Mouse (Mus musculus): ENCODE measurements at regions not wholly inside any gene's neighbourhood (a gene's known extent, or its start where the extent isn't known, plus 50 kb on each side); places are given as distances from the start of the nearest gene placed in this dataset.
A peak's percentile ranks its signal among the peaks of the same experiment; 100 is the strongest.

DNA sequence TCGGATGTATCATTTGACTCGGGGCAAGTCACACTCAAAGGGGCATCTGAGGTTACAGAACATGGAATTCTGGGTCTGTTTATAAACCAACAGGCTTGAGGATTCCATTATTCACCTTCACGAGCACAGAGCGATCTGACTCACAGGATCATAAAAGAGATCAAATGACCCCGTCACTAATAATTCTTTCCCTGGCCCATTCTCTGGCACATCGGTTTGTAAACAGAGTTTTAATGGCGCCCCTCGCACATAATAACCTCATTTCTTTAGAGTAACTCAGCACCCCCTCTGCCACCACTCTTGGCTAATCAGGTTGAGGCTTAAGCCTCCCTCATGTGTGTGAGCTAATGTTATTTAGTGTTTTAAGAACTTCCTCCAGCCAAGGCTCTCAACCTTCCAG lies 183.3 kb upstream of the Tbx3 start:
- no peak for DNase-seq

DNA sequence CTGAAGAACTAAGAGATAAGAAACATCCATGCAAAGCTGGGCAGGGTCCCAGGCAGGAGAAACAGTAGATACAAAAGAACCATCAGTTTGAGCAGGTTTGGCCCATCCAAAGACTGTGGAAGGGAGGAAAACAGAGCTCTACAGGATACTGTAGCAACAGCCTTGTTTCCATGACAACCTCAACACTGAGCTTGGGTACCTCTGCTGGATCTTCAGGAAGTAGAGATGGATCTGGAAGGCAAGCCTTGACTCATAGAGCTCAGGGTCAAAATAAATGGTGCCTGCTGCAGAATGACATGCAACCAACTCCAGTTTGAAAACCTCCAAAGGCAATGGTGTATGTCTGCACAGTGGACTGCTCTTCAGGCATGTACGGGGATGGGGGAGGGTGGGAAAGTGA lies 173.0 kb upstream of the Tbx3 start:
- no peak for DNase-seq

DNA sequence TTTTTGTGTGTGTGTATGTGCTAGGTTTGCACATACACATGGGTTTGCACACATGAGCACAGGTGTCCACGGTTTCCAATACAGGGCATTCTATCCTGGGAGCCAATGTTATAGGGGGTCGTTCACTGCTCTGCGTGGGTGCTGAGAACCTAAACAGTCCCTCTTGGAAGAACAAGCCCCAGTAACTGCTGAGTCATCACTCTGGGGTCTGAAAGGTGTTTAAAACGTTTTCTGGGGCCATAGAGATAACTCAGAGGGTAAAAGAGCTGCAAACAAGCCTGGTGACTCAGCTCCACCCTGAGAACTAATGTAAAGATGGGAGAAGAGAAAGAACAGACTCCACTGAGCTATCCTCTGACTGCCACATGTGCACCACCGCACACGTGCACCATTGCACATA lies 172.0 kb upstream of the Tbx3 start:
- no peak for DNase-seq

DNA sequence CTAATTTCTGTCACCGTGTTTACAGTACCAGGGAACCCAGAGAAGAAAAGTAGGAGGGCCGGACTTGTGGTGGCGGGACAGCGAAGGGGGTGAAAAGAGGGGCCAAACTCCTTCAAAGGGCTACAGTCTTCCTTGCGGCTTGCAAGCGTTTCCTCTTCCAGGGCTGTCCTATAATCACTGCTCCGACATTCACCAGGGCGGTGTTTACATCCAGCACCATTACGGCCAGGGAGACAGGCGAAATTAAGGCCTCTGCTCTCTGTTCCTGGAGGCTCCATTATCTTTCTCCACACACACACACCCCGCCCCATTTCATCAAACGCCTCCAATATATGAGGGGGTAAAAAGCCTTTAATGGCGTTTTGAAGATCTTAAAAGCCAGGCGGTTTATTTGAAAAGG lies 162.8 kb upstream of the Tbx3 start:
- DNase-seq: no peak

DNA sequence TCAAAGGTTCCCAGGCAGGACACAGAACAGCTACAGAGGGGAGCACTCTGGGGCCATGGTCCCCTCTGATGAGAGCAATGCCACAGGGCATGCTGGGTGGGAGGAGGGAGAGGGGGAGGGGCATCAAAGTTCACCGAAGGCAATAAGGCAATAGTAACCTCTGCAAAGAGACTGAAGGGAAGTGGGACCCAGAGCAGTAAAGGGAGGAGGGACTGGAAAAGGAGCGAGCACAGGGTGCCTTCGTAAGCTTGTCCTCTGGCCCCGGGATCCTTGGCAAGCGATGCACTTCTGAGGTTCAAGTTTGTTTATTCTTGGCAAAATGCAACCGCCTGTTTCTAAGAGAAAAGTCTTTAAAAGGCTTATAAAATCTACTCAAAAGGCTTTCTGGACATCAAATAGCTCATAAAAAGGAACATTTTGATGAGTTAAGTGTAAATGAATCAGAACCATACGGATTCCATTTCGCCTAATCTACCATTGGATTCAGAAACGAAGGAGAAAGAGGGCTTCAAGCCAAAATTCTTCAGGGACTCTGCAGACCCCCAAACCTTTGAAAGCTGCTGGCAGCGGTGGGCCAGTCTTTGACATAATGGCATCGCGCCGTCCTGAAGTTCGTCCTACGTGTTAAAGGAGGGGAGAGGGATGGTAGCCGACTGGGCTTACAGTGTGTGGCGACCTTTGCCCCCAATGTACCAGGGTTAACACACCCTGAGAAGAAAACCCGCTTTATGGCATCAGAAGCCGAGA lies 151.8 kb upstream of the Tbx3 start:
- DNase-seq: no peak

DNA sequence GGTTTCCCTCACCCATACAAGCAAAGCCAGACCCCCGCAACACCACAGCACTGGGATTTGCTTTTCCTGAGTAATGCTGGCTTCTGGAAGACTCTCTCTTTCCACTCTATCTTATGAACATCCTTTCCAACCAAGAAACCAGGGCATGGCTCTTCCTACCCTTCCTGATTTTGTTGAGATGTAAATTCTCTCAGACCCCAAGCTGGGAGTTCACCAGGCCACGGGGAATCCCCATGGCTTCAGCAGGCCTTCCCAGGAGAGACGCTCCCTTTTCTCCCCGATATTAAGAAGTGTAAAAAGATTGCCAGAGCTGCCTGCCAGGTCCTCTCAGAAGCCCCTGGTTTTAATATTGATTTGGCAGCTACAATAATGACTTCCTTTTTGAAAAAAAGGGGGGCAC lies 146.3 kb upstream of the Tbx3 start:
- DNase-seq: no peak

DNA sequence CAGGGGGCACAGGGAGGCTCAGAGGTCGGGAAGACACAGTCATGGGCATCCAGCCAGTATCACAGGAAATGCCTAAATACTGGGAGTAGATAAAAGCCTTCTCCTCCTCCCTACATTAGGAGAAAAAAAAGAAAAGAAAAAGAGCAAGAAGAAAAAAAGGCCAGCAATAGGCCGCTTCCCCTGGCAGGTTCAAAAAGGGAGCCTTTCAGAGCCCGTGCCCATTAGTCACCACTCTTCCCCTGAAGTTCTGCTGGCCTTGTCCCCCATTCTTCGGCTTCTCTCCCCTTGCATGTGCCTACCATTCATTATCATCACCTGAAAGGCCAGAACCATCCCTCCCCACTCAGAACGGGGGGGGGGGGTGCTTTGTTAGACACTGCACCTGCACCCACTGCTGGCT lies 144.5 kb upstream of the Tbx3 start:
- DNase-seq: no peak

DNA sequence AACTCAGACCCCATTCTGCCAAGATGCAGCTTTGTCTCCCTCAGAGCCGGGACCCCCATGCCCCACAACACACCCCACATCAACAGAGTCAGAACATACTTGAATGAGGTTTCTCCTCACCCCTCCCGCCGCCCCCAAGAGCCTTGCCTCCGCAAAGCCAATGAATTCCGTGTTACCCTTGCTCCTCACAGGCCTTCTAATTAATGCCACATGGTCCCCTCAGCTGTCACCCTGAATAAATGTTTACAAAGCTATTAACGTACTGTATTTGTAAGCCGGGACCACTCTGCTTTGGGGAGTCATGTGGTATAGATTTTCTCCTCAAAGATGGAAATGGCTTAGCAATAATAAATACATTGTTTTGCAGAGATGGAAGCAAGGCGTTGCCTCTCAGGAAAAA lies 140.5 kb upstream of the Tbx3 start:
- DNase-seq: no peak

DNA sequence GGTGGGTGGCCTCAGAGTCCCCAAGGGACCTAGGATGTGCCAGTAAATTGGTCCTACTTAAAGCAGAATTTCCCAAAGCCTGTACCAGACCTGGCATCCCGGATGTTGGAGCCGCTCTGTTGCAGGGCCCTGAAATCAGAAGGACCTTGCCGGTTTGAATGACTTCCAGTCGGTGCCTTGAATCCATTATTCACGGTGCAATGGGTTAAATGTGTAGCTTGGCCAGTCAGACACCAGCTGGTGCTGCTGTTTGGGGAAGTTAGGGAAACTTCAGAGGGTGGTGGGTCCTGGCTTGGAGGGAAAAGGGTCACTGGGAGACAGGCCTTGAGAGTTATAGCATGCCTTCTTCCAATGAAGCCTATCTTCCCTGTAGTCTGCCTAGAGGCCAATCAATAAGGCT lies 135.5 kb upstream of the Tbx3 start:
- no peak for DNase-seq

DNA sequence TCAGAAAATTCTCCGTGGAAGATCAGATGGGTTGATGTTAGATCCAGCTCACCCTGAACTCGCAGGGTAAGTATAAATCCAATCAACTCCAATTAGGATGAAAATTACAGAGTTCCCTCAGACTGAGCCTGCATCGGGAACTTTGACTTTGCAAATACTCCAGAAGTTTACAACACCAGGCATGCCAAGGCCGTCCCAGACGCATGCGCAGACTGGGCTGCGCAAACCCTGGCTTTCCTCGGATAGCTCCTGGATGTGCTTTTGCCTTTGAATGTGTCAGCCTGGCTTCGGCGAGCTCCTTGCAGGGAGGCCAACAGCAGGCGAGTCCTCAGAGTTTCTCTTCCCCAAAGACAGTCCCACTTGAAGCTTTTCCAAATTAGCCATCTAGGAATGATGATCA lies 127.6 kb upstream of the Tbx3 start:
- no peak for DNase-seq

DNA sequence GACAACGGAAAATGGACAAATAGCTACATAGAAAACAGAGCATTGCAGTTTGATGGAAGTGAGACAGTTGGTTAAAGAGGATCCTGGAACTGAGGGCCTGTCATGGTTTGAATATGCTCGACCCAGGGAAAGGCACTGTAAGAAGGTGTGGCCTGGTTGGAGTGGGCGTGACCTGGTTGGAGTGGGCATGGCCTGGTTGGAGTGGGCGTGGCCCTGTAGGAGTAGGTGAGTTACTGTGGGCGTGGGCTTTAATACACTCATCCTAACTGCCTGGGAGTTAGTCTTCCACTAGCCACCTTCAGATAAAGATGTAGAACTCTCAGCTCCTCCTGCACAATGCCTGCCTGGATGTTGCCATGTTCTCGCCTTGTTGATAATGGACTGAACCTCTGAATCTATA lies 126.8 kb upstream of the Tbx3 start:
- DNase-seq: no peak

DNA sequence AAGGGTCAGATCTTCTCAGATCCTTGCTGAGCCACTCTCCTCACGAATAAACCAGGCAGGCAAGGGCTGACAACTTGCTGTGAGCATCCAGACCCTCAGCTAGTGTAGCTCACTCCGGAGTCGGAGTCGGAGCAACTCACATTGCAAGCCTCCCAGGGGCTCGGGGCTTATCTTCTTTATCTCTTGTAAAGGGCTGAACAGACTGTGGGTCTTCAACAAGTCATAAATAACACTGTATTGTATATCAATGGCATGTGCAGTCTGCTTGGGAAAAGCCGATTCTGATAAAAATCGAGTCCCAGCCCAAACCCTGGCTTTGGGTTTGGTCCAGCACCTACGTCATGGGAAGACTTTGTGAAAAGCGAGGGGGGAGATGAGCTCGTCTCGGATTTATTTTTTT lies 125.8 kb upstream of the Tbx3 start:
- no peak for DNase-seq

DNA sequence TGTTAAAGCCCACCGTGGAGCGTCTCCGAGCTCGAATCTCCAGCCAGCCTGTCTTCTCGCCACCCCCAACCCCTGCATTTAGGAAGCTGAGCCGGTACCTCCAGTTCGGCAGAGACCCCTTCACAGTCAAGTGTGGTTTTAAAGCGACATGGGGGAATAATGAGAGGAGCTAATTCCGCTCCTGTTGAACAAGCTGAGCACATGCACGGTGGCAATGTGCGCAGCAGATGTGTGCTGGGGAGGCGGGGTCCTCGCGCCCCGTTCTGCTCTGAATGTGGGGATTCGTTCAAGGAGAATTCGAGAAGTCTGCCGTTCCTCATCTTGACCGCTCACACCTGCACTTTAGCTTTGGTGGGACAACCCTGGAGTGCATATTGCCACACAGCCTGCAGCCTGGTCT lies 123.4 kb upstream of the Tbx3 start:
- DNase-seq: no peak

DNA sequence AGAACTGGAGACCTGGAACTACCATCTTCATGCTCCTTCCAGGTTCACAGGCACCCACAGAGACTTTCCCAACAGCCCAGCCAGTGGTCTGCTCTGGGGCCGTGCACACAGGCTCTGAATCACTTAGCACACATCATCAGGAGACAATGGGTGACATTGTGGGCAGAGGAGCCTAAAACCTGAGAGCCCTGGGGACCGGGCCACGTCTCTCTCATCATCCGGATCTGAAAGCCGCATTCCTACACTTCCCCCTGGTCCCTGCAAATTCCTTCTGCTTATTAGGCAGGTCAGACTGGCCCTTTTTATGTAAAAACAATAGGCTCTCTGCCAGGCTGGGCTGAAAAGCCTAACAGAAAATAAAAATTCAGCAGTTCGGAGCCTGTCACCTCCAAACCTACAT lies 119.6 kb upstream of the Tbx3 start:
- no peak for DNase-seq

DNA sequence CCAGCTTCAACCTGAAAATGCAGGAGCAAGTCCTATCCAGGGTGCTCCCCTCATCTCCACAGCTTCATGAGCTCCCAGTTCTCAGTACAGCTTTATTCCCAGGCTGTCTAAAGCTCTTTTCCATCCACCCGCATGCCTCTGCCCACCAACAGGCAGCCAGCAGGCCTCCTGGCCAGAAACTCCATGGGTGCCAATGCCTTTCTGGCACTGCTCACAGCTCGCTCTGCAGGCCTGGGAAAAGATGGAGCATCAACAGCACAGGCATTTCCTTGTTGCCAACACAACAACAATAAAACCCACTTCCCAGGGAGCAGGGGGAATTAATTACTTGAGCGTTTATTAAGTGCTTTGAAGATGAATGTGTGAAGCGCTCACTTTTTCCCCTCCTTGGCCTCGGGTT lies 117.0 kb upstream of the Tbx3 start:
- no peak for DNase-seq

DNA sequence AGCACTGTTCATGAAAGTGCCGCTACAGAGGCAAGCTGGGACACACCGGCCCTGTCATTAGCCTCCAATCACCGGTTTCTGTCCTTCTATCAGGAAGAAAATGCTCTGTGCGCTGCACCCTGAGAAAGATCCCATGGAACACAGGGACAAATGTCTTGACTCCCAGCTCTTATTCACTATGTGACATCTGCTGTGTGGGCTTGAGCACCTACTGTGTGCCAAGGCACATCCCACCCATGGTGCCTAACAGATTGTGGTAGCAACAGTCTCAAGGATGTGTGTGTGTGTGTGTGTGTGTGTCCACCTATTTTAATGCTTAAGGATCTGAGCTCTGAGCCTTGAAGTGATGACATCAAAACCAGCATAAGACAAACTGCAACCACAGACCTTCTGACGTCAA lies 113.4 kb upstream of the Tbx3 start:
- no peak for DNase-seq

DNA sequence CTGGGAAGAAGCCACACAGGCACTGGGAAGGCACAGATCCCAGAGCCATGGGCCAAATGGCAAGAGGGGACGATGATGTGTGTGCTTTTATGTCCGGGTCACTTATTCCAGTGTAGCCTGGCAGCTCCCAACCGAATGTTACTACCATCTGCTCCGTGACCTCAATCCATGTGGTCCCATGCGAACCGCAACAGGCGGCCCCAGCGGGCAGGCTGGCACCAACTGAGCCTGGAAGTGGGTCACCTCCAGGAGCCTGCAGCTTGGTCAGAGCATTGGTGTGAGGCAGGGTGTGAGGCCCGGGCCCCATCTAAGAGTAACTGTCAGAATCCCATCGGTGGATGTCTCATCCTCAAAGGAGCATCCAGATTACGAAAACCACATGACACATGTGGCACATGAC lies 110.8 kb upstream of the Tbx3 start:
- DNase-seq: no peak

DNA sequence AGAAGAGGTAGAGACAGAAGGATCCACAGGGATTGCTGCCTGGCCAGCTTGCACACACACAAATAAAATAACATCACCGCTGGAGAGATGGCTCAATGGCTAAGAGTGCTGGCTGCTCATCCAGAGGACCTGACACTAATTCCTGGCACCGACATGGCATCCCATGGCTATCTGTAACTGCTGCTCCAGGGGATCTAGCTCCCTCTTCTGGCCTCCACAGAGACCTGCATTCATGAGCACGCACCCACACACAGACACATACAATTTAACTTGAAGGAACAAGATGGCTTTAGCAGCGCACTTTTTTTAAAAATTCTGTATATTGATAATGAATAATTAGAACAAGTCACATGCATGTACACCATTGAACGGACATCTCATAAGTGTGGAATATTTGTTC lies 110.1 kb upstream of the Tbx3 start:
- DNase-seq: no peak

DNA sequence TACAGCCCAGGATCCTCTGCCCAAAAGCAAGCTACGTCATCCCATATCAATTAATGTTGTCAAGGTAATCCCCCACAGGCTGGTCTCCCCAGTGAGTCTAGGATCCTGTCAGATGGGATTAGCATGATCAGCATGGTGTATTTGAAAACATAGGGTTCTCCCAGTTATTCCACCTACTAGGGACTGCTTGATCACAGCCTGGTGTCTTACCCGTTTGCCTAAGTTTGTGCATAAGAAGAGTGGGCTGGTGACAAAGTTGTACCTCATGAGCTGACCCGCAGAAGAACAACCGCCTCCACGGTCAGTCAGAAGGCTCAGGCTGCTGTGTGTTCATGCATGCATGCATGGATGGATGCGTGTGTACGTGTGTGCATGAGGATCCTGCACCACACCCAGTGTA lies 108.9 kb upstream of the Tbx3 start:
- DNase-seq: no peak

DNA sequence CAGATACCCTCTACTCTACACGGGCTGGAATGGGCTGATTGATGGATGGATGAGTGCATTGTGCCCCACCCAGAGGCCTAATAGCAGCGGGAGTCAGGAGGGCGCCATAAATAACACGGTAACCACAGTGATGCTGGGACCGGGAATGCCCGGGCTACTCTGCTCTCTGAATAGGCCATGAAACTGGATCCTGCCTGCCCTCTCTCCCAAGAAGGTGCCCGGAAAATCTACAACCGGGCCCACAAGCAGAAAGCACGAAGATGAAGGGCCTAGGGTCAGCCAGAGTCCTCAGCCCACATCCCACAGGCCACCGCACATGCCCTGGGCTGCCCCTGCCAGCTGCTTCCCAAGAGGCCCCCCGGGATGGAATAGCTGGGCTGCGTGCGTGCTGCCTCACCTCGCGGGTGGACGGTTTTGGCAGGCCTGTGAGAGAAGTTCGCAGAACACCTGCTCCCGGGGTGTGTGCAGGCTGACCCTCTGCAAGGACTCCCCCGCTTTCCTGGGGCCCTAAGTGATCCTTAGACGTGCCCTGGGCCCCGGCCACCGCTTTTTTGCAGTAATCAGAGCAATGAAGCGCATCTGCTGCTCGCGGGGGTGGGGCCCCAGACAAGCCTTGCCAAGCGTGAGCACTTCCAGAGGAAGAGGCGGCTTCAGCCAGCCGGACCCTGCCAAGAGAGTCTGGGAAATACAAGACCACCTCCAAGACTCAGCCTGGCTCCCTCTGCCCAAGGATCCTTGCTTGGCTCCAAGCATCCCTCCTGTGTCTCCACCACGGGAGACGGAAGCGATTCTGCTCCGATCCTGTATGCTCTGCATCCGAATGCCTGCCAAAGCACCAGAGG lies 106.7 kb upstream of the Tbx3 start:
- DNase-seq: peak; percentile 14

DNA sequence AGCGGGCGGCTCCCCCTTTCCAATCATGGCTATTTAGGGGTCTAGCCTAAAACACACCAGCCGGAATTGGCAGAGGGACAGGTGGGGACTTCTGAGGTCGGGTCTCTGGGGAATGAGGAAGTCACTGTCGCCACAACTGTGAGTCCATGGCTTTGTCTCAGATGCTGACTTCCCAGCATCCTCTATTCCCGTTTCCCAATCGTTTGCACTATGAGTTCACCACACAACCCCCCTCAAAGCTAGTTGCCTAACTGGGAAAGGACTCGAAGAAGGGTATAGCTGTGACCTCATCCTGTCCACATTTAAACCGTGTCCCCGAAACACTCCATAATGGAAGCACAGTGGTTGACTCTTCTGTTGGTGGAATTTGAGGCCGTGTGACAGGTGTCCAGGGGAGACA lies 102.8 kb upstream of the Tbx3 start:
- no peak for DNase-seq

DNA sequence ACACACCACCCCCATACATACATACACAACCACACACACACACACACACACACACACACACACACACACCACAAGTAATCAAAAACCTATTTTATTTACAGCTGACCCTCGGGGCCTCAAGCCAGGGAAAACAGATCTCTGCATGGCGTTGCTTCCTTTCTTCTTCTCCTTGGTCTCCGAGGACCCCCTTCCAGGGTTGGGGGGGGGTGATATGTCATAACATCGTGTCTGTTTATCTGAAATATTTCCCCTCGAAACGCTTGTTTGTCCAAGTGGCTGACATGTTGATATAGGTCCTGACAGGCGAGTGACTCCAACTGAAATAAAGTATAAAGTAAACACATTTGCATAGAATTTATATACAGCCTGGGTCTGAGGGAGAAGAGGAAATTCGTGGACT lies 100.4 kb upstream of the Tbx3 start:
- no peak for DNase-seq

DNA sequence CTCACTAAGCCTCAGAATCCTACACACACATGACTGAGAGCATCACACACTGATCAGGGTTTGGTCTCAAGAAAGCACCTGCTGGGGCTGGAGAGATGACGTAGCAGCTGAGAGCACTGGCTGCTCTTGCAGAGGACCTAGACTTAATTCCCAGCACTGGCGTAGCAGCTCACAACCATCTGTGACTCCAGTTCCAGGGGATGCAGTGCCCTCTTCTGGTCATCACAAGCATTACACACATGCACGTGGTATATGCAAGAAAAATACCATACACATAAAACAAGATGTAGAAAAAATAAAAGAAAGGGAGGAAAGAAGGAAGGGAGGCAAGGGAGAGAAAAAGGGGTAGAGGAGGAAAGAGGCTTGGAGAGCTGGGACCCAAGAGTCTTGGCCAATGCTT lies 98.8 kb upstream of the Tbx3 start:
- no peak for DNase-seq

DNA sequence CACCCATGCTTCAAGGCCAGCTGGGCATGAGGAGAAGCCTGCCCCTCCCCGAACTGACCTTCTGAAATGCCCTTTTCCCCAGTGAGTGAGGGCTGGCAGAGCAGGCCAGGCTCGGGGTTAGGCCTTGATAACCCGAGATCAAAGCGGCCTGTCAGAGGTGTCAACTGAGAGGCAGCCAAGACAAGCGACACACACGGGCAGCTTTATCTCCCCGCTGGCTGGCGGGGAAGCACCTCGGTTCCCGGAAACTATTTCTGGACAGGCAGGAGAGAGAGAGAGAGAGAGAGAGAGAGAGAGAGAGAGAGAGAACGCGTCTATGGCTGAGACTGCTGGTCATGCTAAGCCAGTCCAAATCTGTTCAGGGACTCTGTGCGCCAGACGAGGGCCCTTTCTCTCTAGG lies 95.3 kb upstream of the Tbx3 start:
- peak; percentile 6 for DNase-seq
